Mouse (Mus musculus): ENCODE measurements around the gene Wdfy2.

GRCm38 (mm10) chr14:62808661-62809523, 28.6 kb upstream of the Wdfy2 start:
- TF ChIP-seq POLR2A (IDR thresholded peaks at IDR 0.05; ENCODE audit: low read depth, low read length) = no peak
- TF ChIP-seq CTCF (IDR thresholded peaks at IDR 0.05; ENCODE audit: extremely low read depth, insufficient read length, insufficient replicate concordance, low read depth, low read length) = no peak

Measured in small intestine, adult 2 months (tissue).